Mouse (Mus musculus): ENCODE data around the gene Rad51ap1. TPM values are rescaled to one million over a fixed set of nuclear protein-coding genes. Genes with fewer than 3 reads are reported as not detected.

Gene Rad51ap1
- total RNA-seq (2012; rRNA removed) (30.0 and 39.2 TPM in 2 replicates), total RNA-seq (2014; rRNA removed) (84.1 and 87.9 TPM in 2 replicates), polyA plus RNA-seq (2012; ENCODE audit: insufficient read length, low read depth) (79.1 and 118 TPM in 2 replicates)

GRCm38 (mm10) chr6:126939487-126940171 lies at the start of gene Rad51ap1, which contains the start of gene D6Wsu163e:
Rad51ap1 (minus strand) TSS chr6:126939587.
D6Wsu163e (plus strand) TSS chr6:126939962.
- TF ChIP-seq ELF1 (IDR thresholded peaks at IDR 0.05; ENCODE audit: low read depth, low read length) (peak; percentile 68), SIN3A (IDR thresholded peaks at IDR 0.05; ENCODE audit: low read length) (peak; percentile 99), KAT2A (IDR thresholded peaks at IDR 0.05; ENCODE audit: insufficient replicate concordance, low read length) (0 out of 2 replicates have a peak, but pooled peaks have one; percentile 68), UBTF (IDR thresholded peaks at IDR 0.05; ENCODE audit: low read depth, low read length) (no peak), SMC3 (IDR thresholded peaks at IDR 0.05; ENCODE audit: low read depth, low read length) (no peak), JUN (IDR thresholded peaks at IDR 0.05; ENCODE audit: insufficient read depth, low read depth, low read length) (peak; percentile 60), ZMIZ1 (IDR thresholded peaks at IDR 0.05; ENCODE audit: low read depth, low read length) (no peak), TCF12 (IDR thresholded peaks at IDR 0.05; ENCODE audit: low read depth, low read length) (peak; percentile 83), MYC (IDR thresholded peaks at IDR 0.05; ENCODE audit: low read depth, low read length) (peak; percentile 87), ZKSCAN1 (IDR thresholded peaks at IDR 0.05; ENCODE audit: borderline replicate concordance, low read depth, low read length) (no peak; the same call in 1 of the 2 replicates), MEF2A (IDR thresholded peaks at IDR 0.05; ENCODE audit: borderline replicate concordance, low read depth, low read length) (peak; percentile 41; the same call in 1 of the 2 replicates), CHD2 (IDR thresholded peaks at IDR 0.05; ENCODE audit: low read length) (peak; percentile 71; the same call in 1 of the 2 replicates), NELFE (IDR thresholded peaks at IDR 0.05; ENCODE audit: low read depth, low read length) (peak; percentile 84), USF1 (IDR thresholded peaks at IDR 0.05; ENCODE audit: low read depth, low read length) (peak; percentile 87), GABPA (IDR thresholded peaks at IDR 0.05; ENCODE audit: insufficient replicate concordance, low read depth, low read length) (no peak), RAD21 (IDR thresholded peaks at IDR 0.05; ENCODE audit: low read depth, low read length) (no peak), IRF4 (IDR thresholded peaks at IDR 0.05; ENCODE audit: low read depth, low read length) (0 out of 2 replicates have a peak, but pooled peaks have one; percentile 31), HCFC1 (IDR thresholded peaks at IDR 0.05; ENCODE audit: low read depth, low read length) (peak; percentile 91), RCOR1 (conservative IDR thresholded peaks at IDR 0.05; ENCODE audit: low read depth, low read length) (no peak), POLR2A (IDR thresholded peaks at IDR 0.05; ENCODE audit: low read depth, low read length) (peak; percentile 91), ZC3H11A (IDR thresholded peaks at IDR 0.05; ENCODE audit: low read depth, low read length) (peak; percentile 100), TBP (conservative IDR thresholded peaks at IDR 0.05; ENCODE audit: low read depth, low read length) (peak; percentile 63; the same call in 1 of the 2 replicates), PAX5 (IDR thresholded peaks at IDR 0.05; ENCODE audit: low read length) (no peak), MAX (IDR thresholded peaks at IDR 0.05; ENCODE audit: low read length) (peak; percentile 74; the same call in 1 of the 2 replicates), USF2 (conservative IDR thresholded peaks at IDR 0.05; ENCODE audit: low read depth, low read length) (peak; percentile 87), CTCF (conservative IDR thresholded peaks at IDR 0.05 in 1 of 2, IDR thresholded peaks at IDR 0.05 in 1 of 2; ENCODE audit: low read depth in 2 of 2, low read length in 2 of 2) (no peak), E2F4 (IDR thresholded peaks at IDR 0.05; ENCODE audit: insufficient replicate concordance, low read depth, low read length) (peak; percentile 83; the same call in 1 of the 2 replicates), CHD1 (IDR thresholded peaks at IDR 0.05; ENCODE audit: low read depth, low read length) (no peak), MXI1 (IDR thresholded peaks at IDR 0.05; ENCODE audit: low read depth, low read length) (peak; percentile 99), JUND (conservative IDR thresholded peaks at IDR 0.05; ENCODE audit: low read depth, low read length) (peak; percentile 63; the same call in 1 of the 2 replicates), POLR2AphosphoS2 (IDR thresholded peaks at IDR 0.05; ENCODE audit: low read depth, low read length) (0 out of 2 replicates have a peak, but pooled peaks have one; percentile 40), MAFK (IDR thresholded peaks at IDR 0.05; ENCODE audit: insufficient replicate concordance, low read length) (0 out of 2 replicates have a peak, but pooled peaks have one; percentile 43), MAZ (IDR thresholded peaks at IDR 0.05; ENCODE audit: low read depth, low read length) (peak; percentile 53; the same call in 1 of the 2 replicates), EP300 (IDR thresholded peaks at IDR 0.05; ENCODE audit: low read length) (no peak), ETS1 (conservative IDR thresholded peaks at IDR 0.05; ENCODE audit: low read depth, low read length) (no peak; the same call in 1 of the 2 replicates), NRF1 (IDR thresholded peaks at IDR 0.05; ENCODE audit: low read depth, low read length) (peak; percentile 95), BHLHE40 (IDR thresholded peaks at IDR 0.05; ENCODE audit: low read depth, low read length) (peak; percentile 91), ZNF384 (IDR thresholded peaks at IDR 0.05; ENCODE audit: low read depth, low read length) (peak; percentile 99)
- peaks cover 21 to 41% of the 10 kb centered on the region in 2 experiments for H3K36me3 ChIP-seq (replicated peaks in 1 of 2; ENCODE audit: control insufficient read depth in 1 of 2, insufficient read depth in 1 of 2, low read length in 1 of 2)
- peak within 1 kb of the TSS; percentile 89 to 99 (median 95) for H3K4me3 ChIP-seq (replicated peaks in 1 of 3; ENCODE audit: low read depth in 2 of 3, low read length in 2 of 3, poor library complexity in 1 of 3)
- dilution Hi-C loops (cut with MboI; ENCODE audit: extremely low pct_ligation_motif_present, extremely low pct_unique_long_range_greater_than_20kb, low sequenced_read_pairs) = no loop called here
- no peaks in the 10 kb centered on the region for H3K9me3 ChIP-seq (replicated peaks; ENCODE audit: low read length)
- H3K4me2 ChIP-seq (ENCODE audit: insufficient read depth, low read depth, poor library complexity, severe bottlenecking) = peak within 1 kb of the TSS; percentile 93
- peak; percentile 94 for DNase-seq (ENCODE audit: extremely low read depth)
- peak within 1 kb of the TSS; percentile 67 for H3K27ac ChIP-seq (ENCODE audit: insufficient read depth, low read depth)
- H3K4me1 ChIP-seq (ENCODE audit: control insufficient read depth in 1 of 2, insufficient read depth in 2 of 2) = peaks cover 8 to 34% of the 10 kb centered on the region in 2 experiments; a peak in 3 of 4 replicates
- peaks cover 24% of the 10 kb centered on the region for H3K79me2 ChIP-seq (replicated peaks; ENCODE audit: control insufficient read depth, extremely low read depth, insufficient read depth, poor library complexity, severe bottlenecking)
- H3K27me3 ChIP-seq (replicated peaks) = no peaks in the 10 kb centered on the region
- H3K9ac ChIP-seq (ENCODE audit: insufficient read depth, low read depth) = peak within 1 kb of the TSS; percentile 76
- in situ Hi-C loops (cut with MboI; ENCODE audit: low pct_ligation_motif_present, low pct_unique_long_range_greater_than_20kb, low sequenced_read_pairs) = loop anchor here (10.0 kb wide), 1 partner anchor 435 kb away; no protein-coding TSS in a partner anchor

Measured in CH12.LX (cell line).